Mouse (Mus musculus): ENCODE results near the gene Rusc1.

- TF ChIP-seq POLR2A (IDR thresholded peaks at IDR 0.05; ENCODE audit: insufficient read depth, low read depth, low read length) (no peak), CTCF (IDR thresholded peaks at IDR 0.05; ENCODE audit: insufficient read depth, low read depth, low read length) (no peak)
Observed at GRCm38 (mm10) chr3:89133063-89133450, 39.9 kb upstream of the Rusc1 start.

Measured in olfactory bulb, adult 2 months (tissue).